Mouse (Mus musculus) kidney, adult 2 months (tissue): ENCODE results near the gene Gadd45b. TPM values are rescaled to one million over a fixed set of nuclear protein-coding genes. Genes with fewer than 3 reads are reported as not detected.

Source experiments
- DNase-seq: peaks from one replicate; pipeline ENCODE4 v3.0.0; 2021
- H3K27ac ChIP-seq: fragments of 200-500 bp; 2 replicates; pipeline ENCODE4 v1.5.1; 2012; ENCODE audit warnings: low read depth, low read length, control low read depth, inconsistent platforms; ENCODE audit not compliant: insufficient read depth
- H3K27me3 ChIP-seq: fragments of 200-500 bp; replicated peaks from 2 replicates; pipeline ENCODE4 v1.6.1; 2012; ENCODE audit warnings: mild to moderate bottlenecking, moderate library complexity, low read length, inconsistent platforms; ENCODE audit not compliant: control insufficient read depth, insufficient read depth
- H3K36me3 ChIP-seq: fragments of 200-500 bp; 2 replicates; pipeline ENCODE4 v1.6.1; 2012; ENCODE audit warnings: mild to moderate bottlenecking, moderate library complexity, low read length, inconsistent platforms; ENCODE audit not compliant: control insufficient read depth, insufficient read depth
- H3K4me1 ChIP-seq: fragments of 200-500 bp; 2 replicates; pipeline ENCODE4 v1.6.1; 2011; ENCODE audit warnings: low read length; ENCODE audit not compliant: control insufficient read depth, insufficient read depth
- H3K4me3 ChIP-seq: fragments of 200-500 bp; 2 replicates; pipeline ENCODE4 v1.5.1; 2011; ENCODE audit warnings: mild to moderate bottlenecking, low read depth, low read length, control low read depth; ENCODE audit not compliant: insufficient read depth
- CTCF ChIP-seq: fragments of 200-500 bp; conservative IDR thresholded peaks from 2 replicates; pipeline ENCODE4 v1.5.1; 2011; ENCODE audit warnings: low read depth, mild to moderate bottlenecking, control low read depth, low read length, moderate library complexity, mixed read lengths; ENCODE audit not compliant: insufficient read depth, insufficient read length
- POLR2A ChIP-seq: fragments of 200-500 bp; IDR thresholded peaks from one replicate; pipeline ENCODE4 v1.6.1; 2011; ENCODE audit warnings: low read depth, low read length, control low read depth
- WGBS: fragments of 180-500 bp; shearing (Covaris S2); methylation state at CpG from one replicate; pipeline ENCODE4 v1.1.7; 2018; 5-methylcytosine and 5-hydroxymethylcytosine counted together
- polyA plus RNA-seq: library from polyadenylated mRNA; depleted of rRNA; stranded (reverse); fragments of >200 nt; gene quantifications from 2 replicates; pipeline ENCODE4 v1.2.3, GENCODE M21; 2012

The Gadd45b gene
- polyA plus RNA-seq, 1 experiment: 11.3 TPM

- DNase-seq: no peak
- Histone ChIP-seq H3K4me3 (no peak overlapping the region), H3K27me3 (no peaks in the 10 kb centered on the region), H3K4me1 (peaks cover 11% of the 10 kb centered on the region), H3K27ac (no peak overlapping the region), H3K36me3 (no peaks in the 10 kb centered on the region)
- TF ChIP-seq POLR2A: no peak
- no peak for TF ChIP-seq CTCF
- 89% methylated on average over 5 of the region's 5 CpGs for WGBS
Observed at GRCm38 (mm10) chr10:80958979-80959637, 29.2 kb downstream of the Gadd45b start.

- peak; percentile 77 for DNase-seq
- Histone ChIP-seq H3K4me3 (no peak overlapping the region), H3K4me1 (peaks cover 11% of the 10 kb centered on the region), H3K27ac (peak overlapping the region; percentile 15; the same call in 1 of the 2 replicates), H3K36me3 (no peaks in the 10 kb centered on the region), H3K27me3 (no peaks in the 10 kb centered on the region)
- 12% methylated on average over 16 of the region's 16 CpGs for WGBS
- TF ChIP-seq POLR2A: no peak
- TF ChIP-seq CTCF: peak; percentile 23; the same call in 1 of the 2 replicates
Observed at GRCm38 (mm10) chr10:80960551-80961508, 31.0 kb downstream of the Gadd45b start.

GRCm38 (mm10) chr10:80962051-80962472 is 32.2 kb downstream of the Gadd45b start:
- peak; percentile 26 for DNase-seq
- Histone ChIP-seq H3K27ac (0 out of 2 replicates have a peak overlapping the region, but pooled peaks have one; percentile 14), H3K4me3 (no peak overlapping the region), H3K27me3 (no peaks in the 10 kb centered on the region), H3K4me1 (peaks cover 11% of the 10 kb centered on the region), H3K36me3 (no peaks in the 10 kb centered on the region)
- WGBS: 65% methylated on average over 10 of the region's 10 CpGs
- TF ChIP-seq POLR2A: no peak
- no peak for TF ChIP-seq CTCF

- H3K4me1 ChIP-seq: peaks cover 11% of the 10 kb centered on the region
- no peaks in the 10 kb centered on the region for H3K36me3 ChIP-seq
- no peaks in the 10 kb centered on the region for H3K27me3 ChIP-seq
- no peak overlapping the region for H3K4me3 ChIP-seq
- TF ChIP-seq CTCF: no peak
- no peak for TF ChIP-seq POLR2A
- DNase-seq: no peak
- 80% methylated on average over 5 of the region's 5 CpGs for WGBS
- no peak overlapping the region for H3K27ac ChIP-seq
Observed at GRCm38 (mm10) chr10:80962585-80962984, 32.7 kb downstream of the Gadd45b start.

GRCm38 (mm10) chr10:80963031-80963975 is 33.4 kb downstream of the Gadd45b start:
- Histone ChIP-seq H3K4me1 (peaks cover 11% of the 10 kb centered on the region), H3K27me3 (no peaks in the 10 kb centered on the region), H3K27ac (no peak overlapping the region), H3K4me3 (no peak overlapping the region), H3K36me3 (no peaks in the 10 kb centered on the region)
- WGBS: 29% methylated on average over 12 of the region's 12 CpGs
- peak; percentile 73 for DNase-seq
- TF ChIP-seq CTCF: no peak
- no peak for TF ChIP-seq POLR2A

GRCm38 (mm10) chr10:80966296-80966695 is 36.4 kb downstream of the Gadd45b start:
- no peaks in the 10 kb centered on the region for H3K36me3 ChIP-seq
- peak; percentile 75 for DNase-seq
- H3K4me1 ChIP-seq: peaks cover 8% of the 10 kb centered on the region; the same call in 1 of the 2 replicates
- WGBS: 31% methylated on average over 12 of the region's 12 CpGs
- no peaks in the 10 kb centered on the region for H3K27me3 ChIP-seq
- no peak for TF ChIP-seq CTCF
- no peak for TF ChIP-seq POLR2A
- H3K27ac ChIP-seq: no peak overlapping the region
- no peak overlapping the region for H3K4me3 ChIP-seq
